In genomic region chr17:28769121-28769874, GRCm38 (mm10) we compare ENCODE assay signal across 9 mouse cellular contexts. TPM values are rescaled to one million over a fixed set of nuclear protein-coding genes. Genes with fewer than 3 reads are reported as not detected.
DNase-seq lines count a peak whose midpoint lies in the region; ATAC-seq and TF ChIP-seq lines count a peak whose summit lies in the region.
"Had no signal": no experiment of that assay in that cellular context is flagged by ENCODE, and none has a peak within 500 bp of the region (broad histone marks: within the 10 kb centered on the region; RNA-seq: fewer than 3 reads in every experiment).

TSS of gene Mapk13 (plus strand) at chr17:28769297.

- H3K27ac ChIP-seq in forebrain, embryonic 11.5 days (ENCODE audit: low read depth, low read length), result no peak within 1 kb of the TSS
- H3K27ac ChIP-seq in intestine, embryonic 15.5 days, result peak within 1 kb of the TSS; percentile 85
- H3K27ac ChIP-seq in lung, embryonic 14.5 days (ENCODE audit: low read depth), result peak within 1 kb of the TSS; percentile 21
- H3K27ac ChIP-seq in olfactory bulb, adult 2 months (ENCODE audit: insufficient read depth, low read depth, low read length), result no peak within 1 kb of the TSS

- peaks cover 7% of the 10 kb centered on the region; the same call in 1 of the 2 replicates for H3K4me1 ChIP-seq in forebrain, embryonic 11.5 days (replicated peaks; ENCODE audit: control insufficient read depth, insufficient read depth, low read length)
- peaks cover 14% of the 10 kb centered on the region for H3K4me1 ChIP-seq in intestine, embryonic 15.5 days (replicated peaks)
- no peaks in the 10 kb centered on the region for H3K4me1 ChIP-seq in lung, embryonic 14.5 days (ENCODE audit: insufficient read depth)
- peaks cover 15% of the 10 kb centered on the region for H3K4me1 ChIP-seq in olfactory bulb, adult 2 months (ENCODE audit: control insufficient read depth, insufficient read depth, low read length)

- 2% methylated on average over 54 of the region's 58 CpGs for WGBS in forebrain, embryonic 11.5 days
- under 1% methylated on average over 36 of the region's 58 CpGs for WGBS in intestine, embryonic 15.5 days
- under 1% methylated on average over 57 of the region's 58 CpGs for WGBS in lung, embryonic 14.5 days
- 4% methylated on average over 58 of the region's 58 CpGs for WGBS in olfactory bulb, adult 2 months

- H3K9ac ChIP-seq in forebrain, embryonic 11.5 days (ENCODE audit: low read length), result peak within 1 kb of the TSS; percentile 36
- peak within 1 kb of the TSS; percentile 65 for H3K9ac ChIP-seq in intestine, embryonic 15.5 days
- H3K9ac ChIP-seq in lung, embryonic 14.5 days, result peak within 1 kb of the TSS; percentile 57

- TF ChIP-seq CTCF in lung, embryonic 14.5 days (IDR thresholded peaks at IDR 0.05; ENCODE audit: low read depth), result no peak
- TF ChIP-seq CTCF in olfactory bulb, adult 2 months (IDR thresholded peaks at IDR 0.05; ENCODE audit: insufficient read depth, low read depth, low read length), result no peak

- DNase-seq in ovary, postnatal 10 days (ENCODE audit: low spot score), result peak; percentile 27
- no peak for DNase-seq in ovary, postnatal 14 days (ENCODE audit: low spot score)
- peak; percentile 62 for DNase-seq in forebrain, embryonic 11.5 days (ENCODE audit: low spot score)
- DNase-seq in lung, embryonic 14.5 days, result peak; percentile 70
- DNase-seq in frontal cortex, postnatal 36 days (ENCODE audit: low spot score in 2 of 2), result no peak
- no peak for DNase-seq in spleen, postnatal 4 days (ENCODE audit: low spot score in 2 of 2)

- H3K36me3 ChIP-seq in forebrain, embryonic 11.5 days (ENCODE audit: control insufficient read depth, insufficient read depth, low read length), result no peaks in the 10 kb centered on the region
- H3K36me3 ChIP-seq in intestine, embryonic 15.5 days, result peaks cover 4% of the 10 kb centered on the region
- H3K36me3 ChIP-seq in lung, embryonic 14.5 days (ENCODE audit: insufficient read depth), result no peaks in the 10 kb centered on the region

- peak within 1 kb of the TSS; percentile 69 for H3K4me2 ChIP-seq in forebrain, embryonic 11.5 days (ENCODE audit: low read depth, low read length, severe bottlenecking)
- peak within 1 kb of the TSS; percentile 92 for H3K4me2 ChIP-seq in intestine, embryonic 15.5 days (replicated peaks)
- peak within 1 kb of the TSS; percentile 68 for H3K4me2 ChIP-seq in lung, embryonic 14.5 days

- peak within 1 kb of the TSS; percentile 35 for H3K4me3 ChIP-seq in forebrain, embryonic 11.5 days (ENCODE audit: low read depth, low read length)
- H3K4me3 ChIP-seq in intestine, embryonic 15.5 days (replicated peaks), result peak within 1 kb of the TSS; percentile 60
- peak within 1 kb of the TSS; percentile 54 for H3K4me3 ChIP-seq in lung, embryonic 14.5 days (ENCODE audit: low read depth, low read length)
- peak within 1 kb of the TSS; percentile 16 for H3K4me3 ChIP-seq in olfactory bulb, adult 2 months (ENCODE audit: insufficient read depth, low read depth, low read length)

- ATAC-seq in forebrain, embryonic 11.5 days (replicated peaks; ENCODE audit: low FRiP score), result no peak
- peak; percentile 83 for ATAC-seq in intestine, embryonic 15.5 days
- ATAC-seq in lung, embryonic 14.5 days (ENCODE audit: insufficient read depth), result peak; percentile 61; the same call in 1 of the 2 replicates
- ATAC-seq: Patski had no signal

- TF ChIP-seq POLR2A in olfactory bulb, adult 2 months (IDR thresholded peaks at IDR 0.05; ENCODE audit: insufficient read depth, low read depth, low read length), result no peak

- H3K9me3 ChIP-seq in forebrain, embryonic 11.5 days (ENCODE audit: control insufficient read depth, low read length), result no peaks in the 10 kb centered on the region
- no peaks in the 10 kb centered on the region for H3K9me3 ChIP-seq in intestine, embryonic 15.5 days
- no peaks in the 10 kb centered on the region for H3K9me3 ChIP-seq in lung, embryonic 14.5 days (ENCODE audit: low read depth, low read length)

- peaks cover 24% of the 10 kb centered on the region for H3K27me3 ChIP-seq in forebrain, embryonic 11.5 days (ENCODE audit: control insufficient read depth, insufficient read depth, low read length)
- no peaks in the 10 kb centered on the region for H3K27me3 ChIP-seq in intestine, embryonic 15.5 days (replicated peaks)
- peaks cover 14% of the 10 kb centered on the region for H3K27me3 ChIP-seq in lung, embryonic 14.5 days (ENCODE audit: insufficient read depth, low read length)

RNA-seq across cellular contexts. Expression of gene Mapk13, which starts in this region (rescaled TPM):
- polyA plus RNA-seq in forebrain, embryonic 11.5 days (2014; fragmentation: Nextera tagmentation; extraction: Ambion mirVana), result 2.3 and 2.7 TPM in 2 replicates
- 214 and 219 TPM in 2 replicates for polyA plus RNA-seq in intestine, embryonic 15.5 days (2015; fragmentation: Nextera tagmentation; extraction: Ambion mirVana)
- 53.7 and 61.0 TPM in 2 replicates for polyA plus RNA-seq in lung, embryonic 14.5 days (2014; fragmentation: Nextera tagmentation; extraction: Ambion mirVana)
- not detected in 2 replicates for polyA plus RNA-seq in olfactory bulb, adult 2 months (2012; ENCODE audit: insufficient read depth, insufficient read length, low replicate concordance, missing spikeins)

Comparison
In these comparisons a context has a peak if more than half of its experiments do, and no peak if none do; other contexts are left out.
1. RNA of gene Mapk13 (polyA plus RNA-seq): 214 to 219 TPM in intestine, embryonic 15.5 days and 53.7 to 61.0 TPM in lung, embryonic 14.5 days; 2.3 to 2.7 TPM in forebrain, embryonic 11.5 days and not detected in olfactory bulb, adult 2 months; every median in the first group is over 10 times any median in the second.
2. DNase-seq: peak in ovary, postnatal 10 days (single experiment), forebrain, embryonic 11.5 days (single experiment) and lung, embryonic 14.5 days (single experiment); none in ovary, postnatal 14 days (single experiment), frontal cortex, postnatal 36 days (0 of 2) and spleen, postnatal 4 days (0 of 2).
3. H3K27ac ChIP-seq: peak in intestine, embryonic 15.5 days (single experiment) and lung, embryonic 14.5 days (single experiment); none in forebrain, embryonic 11.5 days (single experiment) and olfactory bulb, adult 2 months (single experiment).
4. Peak in every context shown above with its lines, with median percentiles within 50 percentile points of each other: H3K4me2 ChIP-seq, H3K4me3 ChIP-seq and H3K9ac ChIP-seq.